Mouse (Mus musculus): ENCODE results near the gene Nob1.

Nob1 gene

GRCm38 (mm10) chr8:107424597-107425229 lies at the start of gene Nob1:
Nob1 (minus strand) TSS chr8:107425051.
- peak; percentile 98 for DNase-seq (ENCODE audit: low spot score)

- DNase-seq (ENCODE audit: low spot score): no peak
These were observed 48.5 kb upstream of the Nob1 start for GRCm38 (mm10) chr8:107473369-107473768.

GRCm38 (mm10) chr8:107472403-107473100 lies 47.7 kb upstream of the Nob1 start:
- no peak for DNase-seq (ENCODE audit: low spot score)

- no peak for DNase-seq (ENCODE audit: low spot score)
These were observed 45.5 kb upstream of the Nob1 start for GRCm38 (mm10) chr8:107470302-107470701.

- no peak for DNase-seq (ENCODE audit: low spot score)
These were observed 44.0 kb upstream of the Nob1 start for GRCm38 (mm10) chr8:107468811-107469302.

GRCm38 (mm10) chr8:107466642-107467041 lies 41.8 kb upstream of the Nob1 start:
- DNase-seq (ENCODE audit: low spot score): no peak

- DNase-seq (ENCODE audit: low spot score): no peak
These were observed 40.6 kb upstream of the Nob1 start for GRCm38 (mm10) chr8:107465332-107465990.

- no peak for DNase-seq (ENCODE audit: low spot score)
These were observed 37.6 kb upstream of the Nob1 start for GRCm38 (mm10) chr8:107462423-107462822.

GRCm38 (mm10) chr8:107458281-107458680 lies 33.4 kb upstream of the Nob1 start:
- DNase-seq (ENCODE audit: low spot score): no peak

GRCm38 (mm10) chr8:107457725-107458124 lies 32.9 kb upstream of the Nob1 start:
- no peak for DNase-seq (ENCODE audit: low spot score)

- no peak for DNase-seq (ENCODE audit: low spot score)
These were observed 30.4 kb upstream of the Nob1 start for GRCm38 (mm10) chr8:107455268-107455667.

GRCm38 (mm10) chr8:107453386-107453785 lies 28.5 kb upstream of the Nob1 start:
- no peak for DNase-seq (ENCODE audit: low spot score)

- DNase-seq (ENCODE audit: low spot score): no peak
These were observed 26.7 kb upstream of the Nob1 start for GRCm38 (mm10) chr8:107451414-107452066.

GRCm38 (mm10) chr8:107449655-107450054 lies 24.8 kb upstream of the Nob1 start:
- no peak for DNase-seq (ENCODE audit: low spot score)

- no peak for DNase-seq (ENCODE audit: low spot score)
These were observed 24.3 kb upstream of the Nob1 start for GRCm38 (mm10) chr8:107449130-107449529.

- DNase-seq (ENCODE audit: low spot score): no peak
These were observed 23.6 kb upstream of the Nob1 start for GRCm38 (mm10) chr8:107448382-107448889.

GRCm38 (mm10) chr8:107447713-107448112 lies 22.9 kb upstream of the Nob1 start:
- no peak for DNase-seq (ENCODE audit: low spot score)

GRCm38 (mm10) chr8:107444626-107445025 lies 19.8 kb upstream of the Nob1 start:
- peak; percentile 13 for DNase-seq (ENCODE audit: low spot score)

GRCm38 (mm10) chr8:107439880-107440625 lies 15.2 kb upstream of the Nob1 start:
- no peak for DNase-seq (ENCODE audit: low spot score)

- DNase-seq (ENCODE audit: low spot score): no peak
These were observed 12.9 kb upstream of the Nob1 start for GRCm38 (mm10) chr8:107437711-107438110.

- no peak for DNase-seq (ENCODE audit: low spot score)
These were observed 12.1 kb upstream of the Nob1 start for GRCm38 (mm10) chr8:107436841-107437421.
